Mouse (Mus musculus) right cerebral cortex, adult 2 months (tissue): ENCODE data around the gene Herc2.

ENCODE experiments used
- DNase-seq, 2 experiments: peaks; one replicate each; pipeline ENCODE4 v3.0.0; 2021 to 2022; ENCODE audit warnings: low spot score in 2 of 2

Gene Herc2

GRCm38 (mm10) chr7:56066634-56067033 is 16.6 kb downstream of the Herc2 start:
- DNase-seq = no peak

- peak; percentile 39 to 51 for DNase-seq
Observed at GRCm38 (mm10) chr7:56071724-56072123, 21.7 kb downstream of the Herc2 start.

GRCm38 (mm10) chr7:56083034-56083433 is 33.0 kb downstream of the Herc2 start:
- DNase-seq = no peak

- DNase-seq = no peak
Observed at GRCm38 (mm10) chr7:56089097-56089496, 39.1 kb downstream of the Herc2 start.

- no peak for DNase-seq
Observed at GRCm38 (mm10) chr7:56091445-56091844, 41.4 kb downstream of the Herc2 start.

GRCm38 (mm10) chr7:56102293-56102847 is 52.4 kb downstream of the Herc2 start:
- DNase-seq = no peak

- DNase-seq = no peak
Observed at GRCm38 (mm10) chr7:56112999-56113398, 63.0 kb downstream of the Herc2 start.

GRCm38 (mm10) chr7:56114148-56114547 is 64.2 kb downstream of the Herc2 start:
- no peak for DNase-seq

GRCm38 (mm10) chr7:56120968-56121367 is 71.0 kb downstream of the Herc2 start:
- DNase-seq = no peak

- no peak for DNase-seq
Observed at GRCm38 (mm10) chr7:56121425-56121824, 71.4 kb downstream of the Herc2 start.

GRCm38 (mm10) chr7:56128080-56128479 is 78.1 kb downstream of the Herc2 start:
- DNase-seq = no peak

GRCm38 (mm10) chr7:56129577-56129976 is 79.6 kb downstream of the Herc2 start:
- no peak for DNase-seq

- DNase-seq = no peak
Observed at GRCm38 (mm10) chr7:56131548-56131947, 81.6 kb downstream of the Herc2 start.

- no peak for DNase-seq
Observed at GRCm38 (mm10) chr7:56138706-56139105, 88.7 kb downstream of the Herc2 start.

GRCm38 (mm10) chr7:56146424-56146823 is 96.4 kb downstream of the Herc2 start:
- DNase-seq = no peak

GRCm38 (mm10) chr7:56148925-56149324 is 98.9 kb downstream of the Herc2 start:
- no peak for DNase-seq

GRCm38 (mm10) chr7:56151885-56152676 is 102.1 kb downstream of the Herc2 start:
- DNase-seq = no peak

GRCm38 (mm10) chr7:56153161-56153560 is 103.2 kb downstream of the Herc2 start:
- no peak for DNase-seq

GRCm38 (mm10) chr7:56153625-56154024 is 103.6 kb downstream of the Herc2 start:
- DNase-seq = no peak

GRCm38 (mm10) chr7:56163316-56163715 is 113.3 kb downstream of the Herc2 start:
- no peak for DNase-seq

- no peak for DNase-seq
Observed at GRCm38 (mm10) chr7:56168713-56169112, 118.7 kb downstream of the Herc2 start.

GRCm38 (mm10) chr7:56177371-56177770 is 127.4 kb downstream of the Herc2 start:
- no peak for DNase-seq

GRCm38 (mm10) chr7:56191041-56191440 is 141.0 kb downstream of the Herc2 start:
- no peak for DNase-seq
